Mouse (Mus musculus) gastrocnemius, adult 8-10 months (tissue): Measurements from ENCODE around the gene Rragc. TPM values are rescaled to one million over a fixed set of nuclear protein-coding genes. Genes with fewer than 3 reads are reported as not detected.
"Not testable (repeated sequence)": the region's sequence is repeated elsewhere in the genome, so short reads cannot be mapped to it uniquely, and the experiment has no call there.

Experiments
- DNase-seq, 2 experiments: peaks; one replicate each; pipeline ENCODE4 v3.0.0; 2022; ENCODE audit warnings: low spot score in 2 of 2
- total RNA-seq, 4 experiments: library from RNA; stranded (reverse); gene quantifications; 2 replicates each; pipeline ENCODE4 v1.2.4; 2022

Rragc gene
- total RNA-seq, result 10 to 100 TPM; 17.9 to 27.2 (median 21.3) TPM

- DNase-seq, result peak; percentile 100
Measured at GRCm38 (mm10) chr4:123916748-123917547, at the start of gene Rragc. Rragc (plus strand) TSS chr4:123917446.

- DNase-seq, result no peak
Measured at GRCm38 (mm10) chr4:123893726-123894125, 23.5 kb upstream of the Rragc start.

DNA sequence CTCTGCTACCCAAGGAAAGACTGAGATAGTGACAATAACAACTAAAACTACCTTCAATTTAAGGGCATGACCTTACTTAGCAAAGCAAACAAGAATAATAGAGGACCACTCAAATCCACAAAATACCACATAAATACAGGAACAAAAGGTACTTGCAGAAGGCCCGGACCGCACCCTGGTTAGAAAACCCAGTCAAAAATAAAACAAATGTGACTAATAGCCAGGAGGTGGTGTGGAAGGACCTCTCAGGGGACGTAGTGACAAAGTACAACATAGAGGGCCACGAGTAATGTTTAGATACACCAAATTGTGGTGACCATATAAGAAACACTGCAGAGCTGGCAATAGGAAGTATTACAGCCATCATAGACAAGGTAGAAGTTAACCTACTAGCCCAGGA is 23.0 kb upstream of the Rragc start:
- no peak for DNase-seq

DNA sequence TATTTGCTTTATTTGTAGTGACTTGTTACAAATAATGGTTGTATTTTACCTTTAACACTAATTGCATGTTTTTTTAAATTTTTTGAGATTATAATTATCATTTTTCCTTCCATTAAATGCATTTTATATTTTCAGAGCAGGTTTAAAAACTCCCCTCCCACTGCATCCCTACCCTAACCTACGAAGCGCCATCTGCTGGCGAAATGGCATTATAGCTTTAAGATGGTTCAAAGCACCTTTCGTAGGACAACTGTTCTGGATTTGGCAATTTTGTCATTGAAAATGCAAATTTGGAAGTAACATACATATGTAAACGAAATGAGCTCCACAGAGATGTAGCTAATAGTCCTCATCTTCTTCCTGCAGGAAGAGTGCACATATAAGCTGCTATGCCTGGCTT is 18.6 kb upstream of the Rragc start:
- no peak for DNase-seq

GRCm38 (mm10) chr4:123903432-123903831 is 13.8 kb upstream of the Rragc start:
- no peak for DNase-seq

DNA sequence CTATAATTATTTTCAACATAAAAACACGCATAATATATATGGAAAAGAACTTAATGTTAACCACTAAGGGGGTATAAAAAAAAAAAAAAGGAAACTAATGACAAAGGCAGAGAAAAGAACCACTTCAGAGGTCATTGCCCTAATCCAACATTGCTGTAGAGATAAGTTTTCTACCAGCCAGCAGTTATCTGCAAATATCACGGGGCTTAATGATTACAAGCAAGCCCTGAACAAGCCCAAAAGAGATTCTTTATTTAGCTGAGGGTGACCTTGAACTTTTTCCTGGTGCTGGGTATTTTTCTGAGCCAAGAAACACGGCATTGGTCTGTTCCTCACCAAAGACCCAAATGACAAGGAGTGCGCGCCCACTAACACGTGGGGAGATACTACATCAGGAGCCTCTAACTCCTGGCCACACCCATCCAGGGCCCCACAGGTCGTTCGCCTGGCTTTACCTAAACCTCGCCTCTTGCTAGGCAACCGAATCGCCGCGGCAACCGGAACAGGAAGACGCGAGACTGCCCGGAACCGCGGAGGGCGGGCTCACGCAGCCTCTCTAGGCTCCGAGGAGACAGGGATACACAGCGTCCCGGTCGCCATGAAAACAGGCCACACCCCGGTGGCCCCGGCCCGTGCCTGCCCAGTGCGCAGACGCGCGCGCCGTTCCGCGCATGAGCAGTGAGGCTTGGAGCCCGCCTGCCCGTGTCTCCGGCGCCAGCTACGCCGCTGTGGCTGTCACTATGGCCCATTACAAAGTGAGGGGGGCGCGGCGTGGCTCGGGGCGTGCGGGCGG is 12.7 kb upstream of the Rragc start, which contains the start of gene Mycbp:
Gene Mycbp, plus strand, starts transcription at position 500 of the 793 bp plus-strand sequence.
- peak; percentile 98 for DNase-seq

DNA sequence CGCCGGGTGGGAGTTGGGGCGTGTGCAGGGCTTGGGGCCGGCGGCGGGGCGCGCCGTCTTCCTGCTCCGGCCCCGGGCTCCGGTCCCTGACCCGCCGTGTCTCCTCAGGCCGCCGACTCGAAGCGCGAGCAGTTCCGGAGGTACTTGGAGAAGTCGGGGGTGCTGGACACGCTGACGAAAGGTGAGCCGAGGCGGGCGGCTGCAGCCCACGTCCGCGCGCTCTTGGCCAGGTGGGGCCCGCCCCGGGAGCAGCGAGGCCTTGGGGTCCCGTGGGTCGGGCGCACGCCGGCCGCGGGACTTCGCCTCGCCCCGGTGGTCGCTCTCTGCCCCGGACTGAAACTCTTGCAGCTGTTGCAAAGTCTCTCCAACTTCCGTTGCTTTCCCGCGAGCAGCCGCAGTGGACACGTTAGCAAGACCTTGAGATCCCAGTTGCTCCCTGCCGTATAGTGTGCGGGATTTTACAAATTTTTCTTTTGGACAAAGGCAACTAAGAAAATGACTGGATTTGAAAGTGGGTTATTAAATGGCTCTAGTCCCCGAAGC is 12.0 kb upstream of the Rragc start:
- DNase-seq, result no peak

DNA sequence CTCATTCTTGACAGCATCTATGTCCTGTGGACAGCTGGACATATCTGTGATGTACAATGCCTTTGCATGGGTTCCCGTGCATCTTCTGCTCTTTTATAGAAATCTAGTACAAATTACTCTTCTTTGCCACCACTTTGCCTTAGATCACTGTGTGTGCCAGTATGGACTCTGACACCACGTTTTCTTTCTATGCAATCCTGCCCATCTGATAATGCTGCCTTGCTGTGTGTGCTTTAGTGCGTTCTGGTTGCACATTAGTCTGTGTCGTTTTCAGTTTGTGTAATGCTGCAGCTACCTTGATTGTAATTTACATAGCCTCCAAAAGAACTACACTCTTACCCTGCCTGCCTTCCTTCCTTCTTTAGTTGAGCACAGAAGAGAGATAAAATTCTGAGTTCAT is 5.7 kb upstream of the Rragc start:
- no peak for DNase-seq

- DNase-seq, result no peak
Measured at GRCm38 (mm10) chr4:123912431-123912830, 4.8 kb upstream of the Rragc start.

- DNase-seq, result peak; percentile 6 to 15
Measured at GRCm38 (mm10) chr4:123917548-123918140, 398 bp downstream of the Rragc start, which contains the start of gene 4930535I16Rik. 4930535I16Rik (minus strand) TSS chr4:123918022.

- DNase-seq, result no peak
Measured at GRCm38 (mm10) chr4:123918851-123919250, 1.6 kb downstream of the Rragc start.

DNA sequence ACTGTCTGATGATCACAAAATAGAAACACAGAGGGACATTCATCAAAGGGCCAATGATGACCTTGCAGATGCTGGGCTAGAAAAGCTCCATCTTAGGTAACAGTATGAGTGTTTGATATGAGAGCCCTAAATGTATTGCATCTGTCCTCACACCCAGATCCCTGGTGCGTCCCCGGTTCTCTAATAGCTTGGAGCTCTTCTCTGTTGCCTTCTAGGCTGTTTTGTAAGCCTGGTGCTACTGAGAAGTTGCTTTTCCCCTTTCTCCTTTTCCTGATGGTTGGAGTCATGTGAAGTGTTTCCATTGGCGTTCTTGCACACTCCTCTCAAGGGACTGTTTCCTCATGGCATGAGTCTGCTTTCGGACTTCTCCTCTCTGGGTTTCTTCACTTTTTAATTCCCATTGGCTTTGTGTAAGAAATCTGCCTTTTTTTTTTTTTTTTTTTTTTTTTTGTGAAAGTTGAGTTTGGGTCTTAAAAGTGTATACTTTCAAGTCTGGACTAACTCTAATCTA is 3.9 kb downstream of the Rragc start:
- no peak for DNase-seq

- no peak for DNase-seq
Measured at GRCm38 (mm10) chr4:123927961-123928360, 10.7 kb downstream of the Rragc start.

DNA sequence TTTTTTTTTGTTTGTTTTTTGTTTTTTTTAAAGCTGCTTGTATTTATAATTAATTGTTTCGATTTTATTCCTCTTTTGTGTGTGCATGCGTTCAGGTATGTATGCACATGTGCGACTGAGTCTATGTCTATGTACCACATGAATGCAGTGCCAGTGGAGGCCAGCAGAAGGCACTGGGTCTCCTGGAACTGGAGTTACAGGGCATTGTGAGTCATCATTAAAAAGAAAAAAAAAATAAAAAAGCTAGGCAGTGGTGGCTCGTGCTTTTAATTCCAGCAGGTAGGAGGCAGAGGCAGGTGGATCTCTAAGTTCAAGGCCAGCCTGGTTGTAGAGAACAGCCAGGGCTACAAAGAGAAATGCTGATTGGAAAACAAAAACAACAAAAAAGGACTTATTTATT is 12.7 kb downstream of the Rragc start:
- DNase-seq, result no peak

- DNase-seq, result no peak
Measured at GRCm38 (mm10) chr4:123934306-123934705, 17.1 kb downstream of the Rragc start.

GRCm38 (mm10) chr4:123936059-123936458 is 18.8 kb downstream of the Rragc start:
- DNase-seq, result no peak

DNA sequence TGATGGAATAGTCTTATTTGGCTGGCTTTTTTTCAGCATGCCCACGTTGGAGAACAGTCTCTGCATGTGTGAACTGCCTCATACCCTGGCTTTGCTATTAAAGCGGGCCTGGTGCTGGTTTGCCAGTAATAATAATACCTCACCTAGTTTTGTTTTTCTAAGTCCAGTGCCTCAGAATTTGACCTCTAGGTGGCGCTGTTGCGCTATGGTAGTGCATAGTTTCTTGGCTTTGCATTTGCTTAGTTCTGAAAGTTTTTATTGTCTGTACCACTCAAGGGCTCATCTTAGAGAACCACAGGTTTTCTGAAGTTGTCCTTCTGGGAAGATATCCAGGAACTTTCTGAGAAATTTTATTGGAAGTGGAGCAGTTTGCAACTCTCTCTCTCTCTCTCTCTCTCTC is 22.6 kb downstream of the Rragc start:
- DNase-seq, result peak; percentile 28 to 33

DNA sequence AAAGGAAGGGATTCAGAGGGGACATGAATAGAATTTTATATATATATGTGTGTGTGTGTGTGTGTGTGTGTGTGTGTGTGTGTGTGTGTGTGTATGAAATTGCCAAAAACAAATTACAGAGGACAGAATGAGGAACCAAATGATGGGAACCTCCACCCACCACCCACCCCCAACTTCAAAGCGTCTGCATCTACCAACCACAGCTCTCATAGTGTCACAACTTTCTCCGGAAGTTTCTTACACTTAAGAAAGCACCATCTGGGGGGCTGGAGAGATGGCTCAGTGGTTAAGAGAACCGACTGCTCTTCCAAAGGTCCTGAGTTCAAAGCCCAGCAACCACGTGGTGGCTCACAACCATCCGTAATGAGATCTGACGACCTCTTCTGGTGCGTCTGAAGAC is 23.6 kb downstream of the Rragc start:
- not testable (repeated sequence) for DNase-seq

DNA sequence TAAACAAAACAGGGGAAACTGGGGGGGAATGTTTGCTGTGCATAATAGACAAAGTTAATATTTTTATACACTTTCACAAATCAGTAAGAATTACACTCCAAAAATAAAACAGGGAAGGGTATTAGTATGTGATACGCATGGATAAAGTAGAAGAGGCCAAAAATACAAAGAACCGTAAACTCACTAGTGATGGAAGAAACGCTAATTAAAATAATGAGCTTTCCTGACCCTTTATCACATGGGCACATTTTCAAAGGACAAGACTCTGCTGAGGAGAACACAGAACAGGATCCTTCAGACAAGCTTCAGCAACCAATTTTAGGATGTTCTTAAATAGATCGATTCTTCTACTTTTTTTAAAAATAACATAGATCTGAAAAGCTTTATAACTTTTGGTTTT is 29.5 kb downstream of the Rragc start:
- DNase-seq, result no peak

GRCm38 (mm10) chr4:123947149-123947548 is 29.9 kb downstream of the Rragc start:
- DNase-seq, result no peak

- no peak for DNase-seq
Measured at GRCm38 (mm10) chr4:123948901-123949300, 31.7 kb downstream of the Rragc start.

GRCm38 (mm10) chr4:123949649-123950048 is 32.4 kb downstream of the Rragc start:
- no peak for DNase-seq
